Mouse (Mus musculus) kidney, adult 2 months (tissue): ENCODE results near the gene Atxn3.

Experiments used
- CTCF ChIP-seq: fragments of 200-500 bp; conservative IDR thresholded peaks from 2 replicates; pipeline ENCODE4 v1.5.1; 2011; ENCODE audit warnings: low read depth, mild to moderate bottlenecking, control low read depth, low read length, moderate library complexity, mixed read lengths; ENCODE audit not compliant: insufficient read depth, insufficient read length
- POLR2A ChIP-seq: fragments of 200-500 bp; IDR thresholded peaks from one replicate; pipeline ENCODE4 v1.6.1; 2011; ENCODE audit warnings: low read depth, low read length, control low read depth

DNA sequence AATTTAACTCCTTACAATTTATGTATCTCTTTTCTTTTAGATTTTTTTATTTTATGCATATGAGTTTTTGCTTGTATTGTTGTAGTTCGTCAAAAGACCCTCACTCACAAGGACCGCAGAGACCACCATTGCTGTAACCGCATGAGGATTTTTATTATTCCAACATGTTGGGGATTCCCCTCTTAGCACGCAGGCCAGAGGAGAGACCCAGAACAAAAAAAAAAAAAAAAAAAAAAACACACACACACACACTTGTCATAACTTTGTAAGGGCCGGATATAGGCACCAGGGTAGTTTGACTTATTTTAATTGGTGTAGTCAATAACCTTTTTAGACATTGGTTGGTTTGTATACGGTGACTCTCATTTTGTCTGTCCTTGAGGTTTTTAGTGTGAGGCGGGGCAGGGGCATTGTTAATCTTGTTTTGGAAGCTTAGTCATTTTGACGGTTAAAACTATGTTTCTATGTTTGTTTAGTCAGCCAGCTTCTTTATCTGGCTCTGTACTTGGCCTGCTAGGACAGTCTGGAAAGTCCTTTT is 21.2 kb upstream of the Atxn3 start:
- TF ChIP-seq CTCF, result no peak
- TF ChIP-seq POLR2A, result no peak
